Mouse (Mus musculus) bone marrow, adult 2 months (tissue): ENCODE measurements at regions not wholly inside any gene's neighbourhood (a gene's known extent, or its start where the extent isn't known, plus 50 kb on each side); places are given as distances from the start of the nearest gene placed in this dataset.

Source experiments
- CTCF ChIP-seq: fragments of 200-500 bp; IDR thresholded peaks from 2 replicates; pipeline ENCODE4 v1.5.1; 2011; ENCODE audit warnings: low read length, control low read depth; ENCODE audit not compliant: control insufficient read depth, insufficient read depth
- POLR2A ChIP-seq: fragments of 200-500 bp; IDR thresholded peaks from 2 replicates; pipeline ENCODE4 v1.6.1; 2011; ENCODE audit warnings: low read depth, mild to moderate bottlenecking, control low read depth, low read length, borderline replicate concordance; ENCODE audit not compliant: control insufficient read depth

DNA sequence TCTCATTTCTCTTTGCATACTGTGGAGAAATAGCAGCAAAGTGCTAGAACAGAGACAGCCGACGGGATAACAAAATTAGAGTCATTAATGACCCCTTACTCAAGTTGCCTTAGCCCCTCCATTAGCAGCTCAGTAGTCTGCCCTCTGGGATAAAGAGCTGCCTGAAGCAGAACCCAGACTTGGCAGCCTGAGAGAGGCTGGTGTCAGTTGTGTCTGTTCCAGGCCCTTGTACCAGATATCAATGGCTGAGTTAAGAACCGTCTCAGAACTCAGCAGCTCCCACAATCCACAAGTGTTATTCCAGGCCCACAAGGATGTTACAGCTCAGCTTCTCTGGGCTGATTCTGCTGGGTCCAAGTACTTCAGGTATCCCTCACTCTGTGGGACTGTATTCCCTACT is 109.6 kb upstream of the Topaz1 start:
- TF ChIP-seq CTCF (no peak), POLR2A (no peak)
